Mouse (Mus musculus): Measurements from ENCODE around the gene Nusap1.
"Not testable (repeated sequence)": the region's sequence is repeated elsewhere in the genome, so short reads cannot be mapped to it uniquely, and the experiment has no call there.

The Nusap1 gene

DNA sequence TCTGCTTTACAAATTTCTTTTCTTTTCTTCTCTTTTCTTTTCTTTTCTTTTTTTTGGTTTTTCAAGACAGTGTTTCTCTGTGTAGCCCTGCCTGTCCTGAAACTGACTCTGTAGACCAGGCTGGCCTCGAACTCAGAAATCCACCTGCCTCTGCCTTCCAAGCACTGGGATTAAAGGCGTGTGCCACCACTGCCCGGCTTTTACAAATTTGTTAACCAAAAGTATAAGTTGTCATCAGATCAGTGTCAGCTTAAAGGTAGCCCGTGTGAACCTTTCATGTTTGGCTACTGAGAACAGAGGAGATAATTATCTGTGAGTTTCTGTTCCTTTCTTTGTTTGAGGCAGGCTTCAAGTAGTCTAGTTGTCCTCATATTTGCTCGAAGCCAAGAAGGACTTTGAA lies 26.2 kb downstream of the Nusap1 start:
- DNase-seq (ENCODE audit: low spot score in 2 of 2), result no peak

DNA sequence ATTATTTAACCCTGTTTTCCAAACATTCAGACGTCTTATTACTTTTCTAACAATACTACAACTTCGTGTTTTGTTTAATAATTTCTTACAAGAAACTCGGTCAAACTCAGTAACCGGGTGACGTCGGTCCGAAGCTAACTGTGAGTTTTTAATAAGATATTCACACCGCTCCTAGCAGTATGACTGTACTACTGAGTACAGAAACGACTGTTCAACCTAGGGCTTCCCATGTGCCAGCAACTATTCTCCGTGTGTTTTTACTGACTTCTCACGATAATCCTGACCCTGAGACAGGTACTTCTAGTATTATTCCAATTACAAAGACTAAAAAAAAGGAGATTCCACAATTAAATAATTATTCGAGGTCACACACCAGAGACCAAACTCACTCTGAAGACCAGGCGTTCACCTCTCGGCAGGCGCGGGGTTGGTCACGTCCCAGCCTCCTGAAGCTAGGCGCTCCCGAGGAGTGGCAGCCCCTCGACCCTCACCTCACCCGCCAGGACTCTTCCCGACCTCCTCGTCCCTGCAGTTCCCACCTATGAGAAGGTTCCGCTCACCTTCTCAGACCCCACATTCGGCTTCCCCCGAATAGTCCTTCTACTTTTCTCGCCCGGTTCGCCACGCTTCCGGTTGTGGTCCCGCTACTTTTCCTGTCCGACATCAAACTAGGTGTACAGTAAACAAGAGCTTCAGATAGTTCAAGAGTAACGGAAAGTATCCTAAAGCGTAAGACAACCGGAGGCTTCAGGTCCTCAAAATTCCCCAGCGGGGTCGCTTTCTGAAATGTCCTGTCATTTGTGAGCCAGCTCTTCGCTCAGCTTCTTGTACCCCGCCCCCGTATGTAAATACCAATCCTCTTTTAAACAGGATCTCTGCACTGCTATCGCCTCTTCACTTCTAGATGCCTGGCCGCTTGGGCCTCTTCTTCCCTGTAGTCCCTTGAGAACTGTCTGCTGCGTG lies 44.4 kb downstream of the Nusap1 start, which contains the start of gene Ndufaf1:
Gene Ndufaf1 (minus strand): TSS at position 608 of the 963 bp plus-strand sequence.
- DNase-seq (ENCODE audit: low spot score in 2 of 2), result peak; percentile 67 to 70

DNA sequence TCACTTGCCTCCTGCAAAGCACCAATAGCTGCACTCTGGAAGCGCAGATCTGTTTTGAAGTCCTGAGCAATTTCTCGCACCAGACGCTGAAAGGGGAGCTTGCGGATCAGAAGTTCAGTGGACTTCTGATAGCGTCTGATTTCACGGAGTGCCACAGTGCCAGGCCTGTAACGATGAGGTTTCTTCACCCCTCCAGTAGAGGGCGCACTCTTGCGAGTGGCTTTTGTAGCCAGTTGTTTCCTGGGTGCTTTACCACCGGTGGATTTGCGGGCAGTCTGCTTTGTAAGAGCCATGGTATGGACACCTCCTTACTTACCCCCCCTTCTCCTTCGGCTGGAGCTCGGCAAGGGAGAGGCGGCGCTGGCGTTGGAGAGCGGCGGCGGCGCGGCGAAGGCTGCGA lies 47.6 kb downstream of the Nusap1 start:
- not testable (repeated sequence) for DNase-seq (ENCODE audit: low spot score in 2 of 2)

DNA sequence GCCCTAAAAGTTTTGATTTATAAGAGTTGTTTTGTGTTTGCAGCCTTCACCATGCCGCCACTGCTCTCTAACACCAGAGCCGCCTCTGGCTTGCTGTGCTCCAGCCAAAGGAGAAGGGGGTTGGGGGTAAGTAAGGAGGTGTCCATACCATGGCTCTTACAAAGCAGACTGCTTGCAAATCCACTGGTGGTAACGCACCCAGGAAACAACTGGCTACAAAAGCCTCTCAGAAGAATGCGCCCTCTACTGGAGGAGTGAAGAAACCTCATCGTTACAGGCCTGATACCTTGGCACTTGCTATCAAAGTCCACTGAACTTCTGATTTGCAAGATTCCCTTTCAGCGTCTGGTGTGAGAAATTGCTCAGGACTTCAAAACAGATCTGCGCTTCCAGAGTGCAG lies 50.9 kb downstream of the Nusap1 start:
- no peak for DNase-seq (ENCODE audit: low spot score in 2 of 2)

DNA sequence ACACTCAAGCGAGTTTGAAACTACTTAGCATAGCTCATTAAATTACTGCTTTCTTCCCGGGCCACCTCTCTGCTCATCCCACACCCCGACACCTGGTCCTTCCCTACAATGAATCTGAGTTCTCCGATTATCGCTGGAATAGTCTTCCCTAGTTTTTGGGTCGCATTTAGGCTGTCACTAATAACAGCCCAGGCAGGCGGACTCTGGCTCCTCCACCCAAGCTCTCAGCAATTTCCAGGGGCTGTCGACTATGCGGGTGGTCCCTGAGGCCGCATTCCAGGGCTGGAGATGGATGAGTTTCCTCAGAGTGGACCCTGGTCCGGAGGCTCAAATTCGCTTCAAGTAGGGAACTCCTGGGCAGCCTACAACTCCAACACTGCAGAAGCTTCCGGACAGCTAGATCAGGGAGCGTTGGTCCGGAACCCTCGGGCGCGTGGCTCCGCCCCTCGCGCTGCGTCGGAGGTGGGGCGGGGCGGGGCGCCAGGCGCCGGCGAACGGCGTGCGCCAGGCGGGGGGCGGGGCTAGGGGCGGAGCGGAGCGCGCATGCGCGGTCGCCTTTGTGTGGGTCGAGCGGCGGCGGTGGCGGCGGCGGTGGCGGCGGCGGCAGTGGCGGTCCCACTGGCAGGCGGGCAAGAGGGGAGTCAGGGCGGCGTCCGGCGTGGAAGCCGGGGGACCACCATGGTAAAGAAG lies 56.6 kb downstream of the Nusap1 start, which contains the start of gene Rtf1:
Gene Rtf1 (plus strand): TSS at position 544 of the 690 bp plus-strand sequence.
- peak; percentile 83 to 86 for DNase-seq (ENCODE audit: low spot score in 2 of 2)

DNA sequence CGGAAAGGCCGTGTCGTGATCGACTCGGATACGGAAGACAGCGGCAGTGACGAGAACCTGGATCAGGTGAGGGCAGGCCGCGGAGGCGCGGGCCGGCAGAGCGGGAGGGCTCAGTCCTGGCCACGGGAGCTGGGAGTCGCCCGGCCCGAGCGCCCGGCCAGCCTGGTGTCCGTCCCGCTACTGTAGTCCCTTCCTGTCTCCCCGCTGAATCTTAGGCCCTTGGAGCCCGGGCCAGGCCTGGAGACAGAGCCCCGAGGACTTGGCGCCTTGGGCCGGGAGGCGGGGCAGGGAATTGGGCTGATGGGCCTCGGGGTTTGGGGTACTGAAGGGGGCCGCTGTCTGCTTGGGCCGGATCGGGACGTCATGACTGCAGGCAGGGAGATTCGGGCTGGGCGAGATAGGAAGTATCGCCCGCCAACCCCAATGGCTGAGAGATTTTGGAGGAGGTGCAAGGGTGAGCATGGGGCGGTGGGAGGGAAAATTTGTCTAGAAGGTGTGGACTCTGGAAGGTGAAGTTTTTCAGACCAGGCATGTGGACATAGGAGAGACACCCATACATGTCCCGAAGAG lies 57.2 kb downstream of the Nusap1 start:
- no peak for DNase-seq (ENCODE audit: low spot score in 2 of 2)

DNA sequence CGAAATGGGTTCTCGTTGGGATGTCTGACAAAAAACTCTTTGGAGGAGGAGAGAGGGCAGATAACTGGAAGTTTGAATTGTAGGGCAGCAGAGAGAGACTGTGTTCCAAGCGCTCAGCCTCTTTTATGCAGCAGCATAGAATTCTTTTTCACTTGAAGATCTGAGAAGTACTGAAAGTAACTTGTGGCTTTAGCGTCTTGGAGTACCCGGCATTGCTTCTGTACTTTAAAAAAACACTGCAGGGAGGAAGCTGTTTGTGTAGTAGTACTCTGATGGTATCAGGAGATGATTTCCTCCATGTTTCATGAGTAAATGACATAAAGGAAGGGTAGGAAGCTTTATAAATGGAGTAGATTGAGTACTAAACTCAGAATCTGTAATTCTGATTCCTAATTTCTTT lies 57.7 kb downstream of the Nusap1 start:
- no peak for DNase-seq (ENCODE audit: low spot score in 2 of 2)

DNA sequence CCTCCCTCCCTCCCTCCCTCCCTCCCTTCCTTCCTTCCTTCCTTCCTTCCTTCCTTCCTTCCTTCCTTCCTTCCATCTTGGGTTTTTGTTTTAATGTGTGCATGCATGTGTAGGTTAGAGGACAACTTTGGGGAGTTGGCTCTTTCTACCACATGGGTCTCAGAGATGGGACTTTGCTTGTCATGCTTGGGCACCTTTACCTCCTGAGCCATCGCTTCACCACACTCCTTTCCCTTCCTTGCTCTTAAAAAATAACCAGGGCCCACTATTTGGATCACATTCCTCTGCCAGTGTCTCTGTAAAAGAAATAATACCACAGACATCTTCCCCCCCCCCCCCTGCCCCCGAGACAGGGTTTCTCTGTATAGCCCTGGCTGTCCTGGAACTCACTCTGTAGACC lies 65.6 kb downstream of the Nusap1 start:
- no peak for DNase-seq (ENCODE audit: low spot score in 2 of 2)

DNA sequence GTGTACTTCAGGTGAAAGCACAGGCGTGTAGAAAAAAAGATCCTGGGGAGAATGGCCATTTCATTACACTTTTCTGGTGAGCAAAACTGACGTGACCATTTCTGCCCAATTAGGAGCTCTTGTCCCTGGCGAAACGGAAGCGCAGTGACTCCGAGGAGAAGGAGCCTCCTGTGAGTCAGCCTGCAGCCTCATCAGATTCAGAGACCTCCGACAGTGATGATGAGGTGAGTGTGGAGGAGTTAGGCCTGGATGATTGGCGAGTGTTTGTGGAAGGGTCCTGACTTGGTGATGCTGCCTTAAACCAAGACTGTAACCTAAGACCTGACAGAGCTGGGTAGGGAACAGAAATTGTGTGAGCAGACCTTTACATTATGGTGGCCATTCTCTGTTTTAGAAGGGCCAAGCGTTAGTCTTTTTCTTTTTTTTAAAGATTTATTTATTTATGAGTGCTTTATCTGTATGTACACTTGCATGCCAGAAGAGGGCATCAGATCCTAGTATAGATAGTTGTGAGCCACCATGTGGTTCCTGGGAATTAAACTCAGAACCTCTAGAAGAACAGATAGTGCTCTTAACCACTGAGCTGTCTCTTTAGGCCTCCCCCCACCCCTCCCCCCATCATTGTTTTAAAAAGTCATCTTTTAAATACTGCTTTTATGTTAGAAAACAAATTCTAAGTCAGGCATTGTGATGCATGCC lies 74.1 kb downstream of the Nusap1 start:
- no peak for DNase-seq (ENCODE audit: low spot score in 2 of 2)

DNA sequence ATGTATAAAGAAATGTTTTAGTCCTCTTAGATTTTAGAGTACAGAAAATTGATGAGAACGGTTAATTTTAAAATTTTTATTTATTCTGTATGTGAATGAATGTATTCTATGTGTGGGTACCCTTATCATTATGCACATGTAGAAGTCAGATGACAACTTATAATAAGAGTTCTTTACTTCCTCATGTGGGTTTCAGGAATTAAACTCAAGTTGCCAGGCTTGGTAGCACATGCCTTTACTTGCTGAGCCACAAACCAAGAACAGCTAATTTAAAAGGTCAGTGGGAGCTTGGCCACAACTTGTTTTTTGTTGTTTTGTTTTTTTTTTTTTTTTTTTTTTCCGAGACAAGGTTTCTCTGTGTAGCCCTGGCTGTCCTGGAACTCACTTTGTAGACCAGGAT lies 76.7 kb downstream of the Nusap1 start:
- DNase-seq (ENCODE audit: low spot score in 2 of 2), result no peak

DNA sequence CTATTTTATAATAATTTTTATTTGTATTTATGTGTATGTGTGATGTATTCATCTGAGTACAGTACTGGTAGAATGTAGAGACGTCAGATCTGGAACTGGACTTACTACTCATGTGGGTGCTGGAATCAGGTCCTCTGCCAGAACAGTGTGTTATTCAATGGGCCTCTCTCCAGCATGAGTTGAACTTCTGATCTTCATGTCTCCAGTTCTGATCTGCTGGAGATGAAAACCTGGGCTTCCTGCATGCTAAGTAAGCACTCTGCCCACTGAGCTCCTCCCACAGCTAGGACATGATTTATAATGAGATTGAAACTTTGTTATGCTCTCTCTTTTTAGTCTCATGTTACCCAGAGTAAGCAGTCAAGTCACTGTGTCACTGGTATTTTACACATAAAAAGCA lies 78.0 kb downstream of the Nusap1 start:
- DNase-seq (ENCODE audit: low spot score in 2 of 2), result no peak

DNA sequence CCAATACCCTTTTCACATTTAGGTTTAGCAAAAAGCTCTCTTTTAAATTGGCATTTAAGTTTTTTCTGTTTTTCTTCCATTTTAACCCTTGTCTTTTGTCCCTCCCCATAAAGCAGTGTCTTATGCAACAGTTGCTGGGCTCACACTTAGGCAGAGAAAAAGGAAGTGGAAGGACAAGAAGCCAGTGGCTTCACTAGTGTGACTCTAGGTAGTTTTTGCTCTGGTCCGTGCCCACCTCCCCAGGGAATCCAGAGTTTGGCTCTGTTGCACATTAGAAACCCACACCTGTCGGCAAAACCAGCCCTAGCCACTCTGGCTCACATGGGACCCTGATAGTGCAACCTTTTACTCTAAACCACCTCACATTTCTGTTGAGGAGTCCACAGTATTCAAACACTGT lies 80.4 kb downstream of the Nusap1 start:
- DNase-seq (ENCODE audit: low spot score in 2 of 2), result no peak

DNA sequence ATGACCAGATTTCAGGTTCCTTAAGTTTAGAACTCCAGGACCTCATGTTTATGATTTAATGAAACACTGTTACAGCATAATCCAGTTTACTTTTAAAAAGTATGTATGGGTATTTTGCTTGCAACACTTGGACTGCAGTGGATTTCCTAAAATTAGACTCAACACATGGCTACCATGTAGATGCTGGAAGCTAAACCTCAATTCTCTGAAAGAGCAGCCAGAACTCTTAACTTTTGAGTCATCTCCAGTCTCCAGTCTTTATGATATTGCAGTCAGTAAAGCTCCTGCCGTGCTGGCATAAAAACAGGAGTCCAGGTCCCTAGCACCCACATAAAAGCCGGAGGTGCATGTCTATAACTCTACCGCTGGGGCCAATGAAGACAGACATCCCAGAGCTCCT lies 81.9 kb downstream of the Nusap1 start:
- no peak for DNase-seq (ENCODE audit: low spot score in 2 of 2)
